Mouse (Mus musculus) myocyte (in vitro differentiated cells): ENCODE results near the gene Pth1r. TPM values are rescaled to one million over a fixed set of nuclear protein-coding genes. Genes with fewer than 3 reads are reported as not detected.

ENCODE experiments used
- H3K27me3 ChIP-seq: one replicate; pipeline ENCODE4 v1.6.1; 2011; ENCODE audit not compliant: control insufficient read depth, insufficient read depth, insufficient read length
- H3K36me3 ChIP-seq: one replicate; pipeline ENCODE4 v1.6.1; 2011; ENCODE audit not compliant: control insufficient read depth, insufficient read depth
- H3K4me2 ChIP-seq: one replicate; pipeline ENCODE4 v1.6.1; 2011; ENCODE audit warnings: low read depth, control low read depth
- H3K4me3 ChIP-seq: one replicate; pipeline ENCODE4 v1.5.1; 2011; ENCODE audit warnings: mild to moderate bottlenecking, control low read depth, moderate library complexity
- H3K79me2 ChIP-seq: one replicate; pipeline ENCODE4 v1.6.1; 2011; ENCODE audit not compliant: control insufficient read depth, insufficient read depth
- H3ac ChIP-seq: one replicate; pipeline ENCODE4 v1.6.1; 2011; ENCODE audit not compliant: control insufficient read depth, insufficient read length
- CEBPB ChIP-seq: IDR thresholded peaks from 2 replicates; pipeline ENCODE4 v1.6.1; 2011; ENCODE audit warnings: mild to moderate bottlenecking, moderate library complexity; ENCODE audit not compliant: poor library complexity, insufficient read depth, severe bottlenecking
- E2F4 ChIP-seq: IDR thresholded peaks from one replicate; pipeline ENCODE4 v1.6.1; 2011; ENCODE audit warnings: mild to moderate bottlenecking, control low read depth, moderate library complexity; ENCODE audit not compliant: insufficient read depth
- MAX ChIP-seq: IDR thresholded peaks from one replicate; pipeline ENCODE4 v1.6.1; 2011; ENCODE audit warnings: low read depth, mild to moderate bottlenecking, control low read depth
- MYOD1 ChIP-seq, 3 experiments: IDR thresholded peaks; one replicate each; pipeline ENCODE4 v1.6.1; 2011; ENCODE audit warnings: control low read depth in 2 of 3, low read depth in 2 of 3, mild to moderate bottlenecking in 2 of 3, moderate library complexity in 1 of 3; ENCODE audit not compliant: insufficient read length in 2 of 3, control insufficient read depth in 1 of 3
- MYOG ChIP-seq, 3 experiments: IDR thresholded peaks; one replicate each; pipeline ENCODE4 v1.6.1; 2011; ENCODE audit warnings: control low read depth in 2 of 3, low read depth in 2 of 3, mild to moderate bottlenecking in 2 of 3; ENCODE audit not compliant: insufficient read length in 2 of 3, control insufficient read depth in 1 of 3, insufficient read depth in 1 of 3
- POLR2A ChIP-seq: IDR thresholded peaks from one replicate; pipeline ENCODE4 v1.6.1; 2011; ENCODE audit warnings: low read depth, mild to moderate bottlenecking, control low read depth, moderate library complexity; ENCODE audit not compliant: insufficient read length
- POLR2AphosphoS2 ChIP-seq: IDR thresholded peaks from one replicate; pipeline ENCODE4 v1.6.1; 2011; ENCODE audit warnings: low read depth, control low read depth; ENCODE audit not compliant: insufficient read length
- REST ChIP-seq: IDR thresholded peaks from one replicate; pipeline ENCODE4 v1.6.1; 2011; ENCODE audit warnings: mild to moderate bottlenecking, control low read depth, moderate library complexity; ENCODE audit not compliant: insufficient read depth, insufficient read length
- SRF ChIP-seq: IDR thresholded peaks from one replicate; pipeline ENCODE4 v1.6.1; 2011; ENCODE audit warnings: low read depth; ENCODE audit not compliant: control insufficient read depth, insufficient read length
- TCF12 ChIP-seq: IDR thresholded peaks from one replicate; pipeline ENCODE4 v1.6.1; 2011; ENCODE audit warnings: mild to moderate bottlenecking, control low read depth; ENCODE audit not compliant: poor library complexity, insufficient read depth, severe bottlenecking
- TCF3 ChIP-seq: IDR thresholded peaks from one replicate; pipeline ENCODE4 v1.6.1; 2011; ENCODE audit warnings: low read depth, control low read depth; ENCODE audit not compliant: insufficient read length
- USF1 ChIP-seq: IDR thresholded peaks from one replicate; pipeline ENCODE4 v1.6.1; 2011; ENCODE audit warnings: low read depth, mild to moderate bottlenecking, control low read depth, moderate library complexity
- polyA plus RNA-seq: library from polyadenylated mRNA; unstranded; fragments of >200 nt; fragmentation: generic; extraction: Trizol; gene quantifications from one replicate; pipeline ENCODE4 v1.2.1, GENCODE M21; 2012; ENCODE audit warnings: missing spikeins

The Pth1r gene
- polyA plus RNA-seq, 1 experiment, result 0.20 TPM

DNA sequence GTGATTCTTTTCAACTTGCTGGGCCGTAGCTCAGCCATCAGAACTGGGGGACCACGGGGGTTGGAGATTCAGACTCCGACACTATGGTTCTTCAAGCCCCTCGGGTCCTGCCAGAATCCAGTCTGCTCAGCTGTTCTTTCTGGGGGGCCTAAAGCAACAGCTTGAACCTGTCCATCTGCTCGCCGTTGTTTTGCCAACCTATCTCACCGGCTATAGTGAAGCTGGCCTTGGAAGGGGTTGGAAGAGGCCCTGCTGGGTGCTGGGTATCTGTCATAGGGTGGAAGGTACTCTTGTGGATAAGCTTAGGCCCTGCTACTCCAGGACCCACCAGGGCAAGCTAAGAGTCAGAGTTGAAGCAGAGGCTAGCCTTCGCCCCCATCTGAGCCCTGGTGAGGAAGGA lies 13.9 kb upstream of the Pth1r start:
- Histone ChIP-seq H3ac (no peak overlapping the region), H3K4me2 (no peak overlapping the region), H3K79me2 (no peaks in the 10 kb centered on the region), H3K36me3 (no peaks in the 10 kb centered on the region), H3K4me3 (no peak overlapping the region), H3K27me3 (peaks cover 40% of the 10 kb centered on the region)
- no peak for TF ChIP-seq E2F4
- no peak for TF ChIP-seq MAX
- TF ChIP-seq SRF, result no peak

DNA sequence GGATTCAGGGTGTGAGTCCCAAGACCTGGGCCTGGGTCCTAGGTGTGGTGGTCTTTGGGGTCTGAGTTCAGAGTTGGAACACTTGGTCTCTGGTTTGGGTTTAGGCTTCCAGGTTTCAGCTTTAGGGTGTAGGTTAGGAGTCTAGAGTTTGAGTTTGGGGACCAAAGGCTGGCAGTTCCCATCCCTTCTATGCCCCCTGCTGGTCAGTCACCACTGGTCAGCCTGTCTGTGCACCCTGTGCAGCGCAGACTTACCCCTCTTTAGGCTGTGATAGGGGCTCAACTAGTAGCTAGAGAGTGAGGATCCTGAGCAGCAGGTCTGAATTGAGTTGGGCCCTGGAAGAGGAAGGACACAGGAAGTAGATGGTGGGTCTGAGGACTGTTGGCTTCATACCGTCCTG lies 12.3 kb upstream of the Pth1r start:
- TF ChIP-seq TCF12, result no peak
- no peak for TF ChIP-seq REST
- no peak for TF ChIP-seq MYOG (IDR thresholded peaks at IDR 0.05; ENCODE audit: control insufficient read depth in 1 of 3, insufficient read depth in 1 of 3, insufficient read length in 2 of 3, low read depth in 2 of 3)
- TF ChIP-seq SRF, result no peak
- no peak for TF ChIP-seq USF1
- TF ChIP-seq MYOD1 (IDR thresholded peaks at IDR 0.05; ENCODE audit: control insufficient read depth in 1 of 3, insufficient read length in 2 of 3, low read depth in 2 of 3), result no peak
- TF ChIP-seq E2F4, result no peak
- TF ChIP-seq POLR2A, result no peak
- TF ChIP-seq POLR2AphosphoS2, result no peak
- no peak for TF ChIP-seq TCF3
- no peak for TF ChIP-seq MAX
- no peak for TF ChIP-seq CEBPB
- H3K4me3 ChIP-seq, result no peak overlapping the region
- H3K4me2 ChIP-seq, result no peak overlapping the region
- H3ac ChIP-seq, result no peak overlapping the region
- H3K79me2 ChIP-seq, result no peaks in the 10 kb centered on the region
- no peaks in the 10 kb centered on the region for H3K36me3 ChIP-seq
- peaks cover 46% of the 10 kb centered on the region for H3K27me3 ChIP-seq

DNA sequence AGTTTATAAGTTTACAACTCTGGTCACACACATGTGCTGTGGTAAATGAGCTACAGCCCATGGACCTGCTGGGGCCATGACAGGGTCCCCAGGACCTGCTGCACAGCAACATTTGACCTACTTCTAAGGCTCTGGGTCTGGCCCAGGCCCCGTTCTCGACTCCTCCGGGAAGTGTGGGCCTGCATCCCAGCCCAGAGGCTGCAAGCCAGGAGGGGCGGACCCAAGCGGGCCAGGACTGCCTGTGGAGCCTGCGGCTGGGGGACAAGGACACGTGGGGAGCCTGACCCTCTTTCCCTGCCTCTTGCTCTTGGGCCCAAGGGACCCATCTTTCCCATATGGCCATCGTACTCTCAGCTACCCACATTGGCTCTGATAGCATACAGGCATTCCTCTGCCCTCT lies 11.7 kb upstream of the Pth1r start:
- TF ChIP-seq TCF3 (no peak), MYOG (IDR thresholded peaks at IDR 0.05; ENCODE audit: control insufficient read depth in 1 of 3, insufficient read depth in 1 of 3, insufficient read length in 2 of 3, low read depth in 2 of 3) (no peak), CEBPB (no peak), USF1 (no peak), TCF12 (no peak), SRF (no peak), REST (no peak), POLR2AphosphoS2 (no peak), MAX (no peak), E2F4 (no peak), MYOD1 (IDR thresholded peaks at IDR 0.05; ENCODE audit: control insufficient read depth in 1 of 3, insufficient read length in 2 of 3, low read depth in 2 of 3) (no peak), POLR2A (no peak)
- Histone ChIP-seq H3K4me2 (no peak overlapping the region), H3K36me3 (no peaks in the 10 kb centered on the region), H3K79me2 (no peaks in the 10 kb centered on the region), H3K4me3 (no peak overlapping the region), H3ac (no peak overlapping the region), H3K27me3 (peaks cover 49% of the 10 kb centered on the region)

DNA sequence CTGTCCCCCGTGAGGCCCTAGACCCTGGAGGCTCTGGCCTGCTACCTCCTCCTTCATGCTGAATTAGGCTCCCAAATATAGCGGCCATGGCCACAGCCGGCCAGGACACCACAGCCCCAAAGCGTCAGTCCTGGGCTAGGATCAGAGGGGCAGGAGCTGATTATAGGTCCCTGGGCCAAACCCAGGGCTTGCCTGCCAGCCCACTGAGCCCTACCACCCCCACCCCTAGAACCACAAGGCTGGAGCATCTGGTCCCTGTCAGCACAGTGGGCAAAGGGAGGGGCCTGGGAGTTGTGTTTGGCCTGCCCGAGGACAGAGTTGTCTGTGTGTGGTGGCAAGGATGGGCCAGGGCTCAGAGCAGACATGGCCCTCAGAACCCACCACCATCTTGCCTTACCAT lies 10.9 kb upstream of the Pth1r start:
- no peak for TF ChIP-seq TCF3
- peak in 1 of 3 experiments; percentile 11 for TF ChIP-seq MYOD1 (IDR thresholded peaks at IDR 0.05; ENCODE audit: control insufficient read depth in 1 of 3, insufficient read length in 2 of 3, low read depth in 2 of 3)
- TF ChIP-seq POLR2AphosphoS2, result no peak
- Histone ChIP-seq H3K79me2 (no peaks in the 10 kb centered on the region), H3K4me3 (no peak overlapping the region), H3ac (no peak overlapping the region), H3K36me3 (no peaks in the 10 kb centered on the region), H3K27me3 (peaks cover 51% of the 10 kb centered on the region), H3K4me2 (no peak overlapping the region)

DNA sequence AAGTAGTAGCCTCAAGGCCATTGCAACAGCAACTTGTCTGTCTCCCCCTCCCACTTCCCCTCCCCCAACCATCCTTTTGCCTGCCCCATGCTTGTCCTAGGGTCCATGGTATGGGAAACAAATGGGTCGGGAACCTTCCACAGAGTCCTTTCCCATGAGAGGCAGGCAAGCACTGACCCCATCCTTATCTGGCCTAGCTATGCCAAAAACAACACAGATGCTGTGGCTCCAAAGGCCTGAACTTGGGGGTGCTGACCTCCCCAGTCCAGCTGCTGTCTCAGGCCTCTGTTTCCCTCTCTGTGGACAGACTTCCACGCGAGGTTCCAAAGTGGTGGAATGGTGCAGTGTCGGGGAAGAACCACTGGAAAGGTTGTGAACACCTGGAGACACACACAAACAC lies 6.8 kb upstream of the Pth1r start:
- H3K79me2 ChIP-seq, result no peaks in the 10 kb centered on the region
- no peak overlapping the region for H3K4me3 ChIP-seq
- H3K27me3 ChIP-seq, result peaks cover 78% of the 10 kb centered on the region
- H3ac ChIP-seq, result no peak overlapping the region
- H3K36me3 ChIP-seq, result no peaks in the 10 kb centered on the region
- no peak overlapping the region for H3K4me2 ChIP-seq
- no peak for TF ChIP-seq REST
- TF ChIP-seq E2F4, result no peak
- TF ChIP-seq CEBPB, result no peak
- TF ChIP-seq MYOD1 (IDR thresholded peaks at IDR 0.05; ENCODE audit: control insufficient read depth in 1 of 3, insufficient read length in 2 of 3, low read depth in 2 of 3), result no peak
- TF ChIP-seq POLR2A, result no peak
